Mouse (Mus musculus) midbrain, embryonic 13.5 days (tissue): ENCODE results near the gene 9530077C05Rik. TPM values are rescaled to one million over a fixed set of nuclear protein-coding genes. Genes with fewer than 3 reads are reported as not detected.
"Not testable (repeated sequence)": the region's sequence is repeated elsewhere in the genome, so short reads cannot be mapped to it uniquely, and the experiment has no call there.

Source experiments
- ATAC-seq: fragments of 200-750 bp; cut with Nextera tagmentation; 2 replicates; pipeline ENCODE4 v1.8.0; 2017; ENCODE audit warnings: mild to moderate bottlenecking, moderate TSS enrichment, moderate library complexity
- H3K27ac ChIP-seq: fragments of 300-500 bp; sonication (generic); 2 replicates; pipeline ENCODE4 v1.5.1; 2015; ENCODE audit warnings: inconsistent platforms, mild to moderate bottlenecking, moderate library complexity
- H3K27me3 ChIP-seq: fragments of 300-500 bp; sonication (generic); 2 replicates; pipeline ENCODE4 v1.6.1; 2015; ENCODE audit warnings: mild to moderate bottlenecking, inconsistent platforms
- H3K36me3 ChIP-seq: fragments of 300-500 bp; sonication (generic); 2 replicates; pipeline ENCODE4 v1.6.1; 2015; ENCODE audit warnings: mild to moderate bottlenecking, inconsistent platforms
- H3K4me1 ChIP-seq: fragments of 300-500 bp; sonication (generic); replicated peaks from 2 replicates; pipeline ENCODE4 v1.6.1; 2015; ENCODE audit warnings: inconsistent platforms
- H3K4me2 ChIP-seq: fragments of 300-500 bp; sonication (generic); replicated peaks from 2 replicates; pipeline ENCODE4 v1.6.1; 2015; ENCODE audit warnings: moderate library complexity, mild to moderate bottlenecking, inconsistent platforms
- H3K4me3 ChIP-seq: fragments of 300-500 bp; sonication (generic); replicated peaks from 2 replicates; pipeline ENCODE4 v1.5.1; 2015; ENCODE audit warnings: mild to moderate bottlenecking, inconsistent platforms
- H3K9ac ChIP-seq: fragments of 300-500 bp; sonication (generic); replicated peaks from 2 replicates; pipeline ENCODE4 v1.6.1; 2015; ENCODE audit warnings: mild to moderate bottlenecking, inconsistent platforms
- H3K9me3 ChIP-seq: fragments of 300-500 bp; sonication (generic); 2 replicates; pipeline ENCODE4 v1.6.1; 2016; ENCODE audit warnings: mild to moderate bottlenecking, inconsistent platforms
- WGBS: fragments of 180-500 bp; shearing (Covaris S2); methylation state at CpG from one replicate; pipeline ENCODE4 v1.1.7; 2015; 5-methylcytosine and 5-hydroxymethylcytosine counted together
- polyA plus RNA-seq: library from polyadenylated mRNA; unstranded; fragments of >200 nt; fragmentation: Nextera tagmentation; extraction: Ambion mirVana; gene quantifications from 2 replicates; pipeline ENCODE4 v1.2.1, GENCODE M21; 2015

9530077C05Rik gene
- polyA plus RNA-seq, 1 experiment from 2014 or later: 9.9 TPM

DNA sequence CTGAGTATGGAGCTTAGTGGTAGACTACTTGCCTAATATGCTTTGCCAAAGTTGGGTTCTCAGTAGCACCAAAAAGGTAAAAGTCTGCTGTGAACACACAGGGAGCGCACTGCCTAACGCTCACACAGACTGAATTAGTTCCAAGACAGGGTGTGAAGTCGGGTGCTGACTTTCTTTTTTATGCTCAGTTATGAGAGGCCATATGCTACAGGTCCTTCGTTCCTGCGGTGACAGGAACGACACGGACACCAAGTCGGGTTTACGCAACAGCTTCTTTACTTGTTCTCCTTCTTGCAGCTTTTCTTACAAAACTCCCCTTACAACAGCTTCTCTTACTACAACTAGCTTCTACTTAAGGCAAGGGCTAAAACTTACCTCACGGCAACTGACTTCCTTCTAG, 31.8 kb downstream of the 9530077C05Rik start:
- Histone ChIP-seq H3K4me3 (no peak overlapping the region), H3K9ac (no peak overlapping the region), H3K36me3 (peaks cover 28% of the 10 kb centered on the region), H3K9me3 (0 out of 2 replicates have a peak, but pooled peaks cover 2% of the 10 kb centered on the region), H3K27me3 (no peaks in the 10 kb centered on the region), H3K4me2 (no peak overlapping the region), H3K4me1 (no peaks in the 10 kb centered on the region), H3K27ac (no peak overlapping the region)
- no peak for ATAC-seq
- 93% methylated on average over 10 of the region's 10 CpGs for WGBS

DNA sequence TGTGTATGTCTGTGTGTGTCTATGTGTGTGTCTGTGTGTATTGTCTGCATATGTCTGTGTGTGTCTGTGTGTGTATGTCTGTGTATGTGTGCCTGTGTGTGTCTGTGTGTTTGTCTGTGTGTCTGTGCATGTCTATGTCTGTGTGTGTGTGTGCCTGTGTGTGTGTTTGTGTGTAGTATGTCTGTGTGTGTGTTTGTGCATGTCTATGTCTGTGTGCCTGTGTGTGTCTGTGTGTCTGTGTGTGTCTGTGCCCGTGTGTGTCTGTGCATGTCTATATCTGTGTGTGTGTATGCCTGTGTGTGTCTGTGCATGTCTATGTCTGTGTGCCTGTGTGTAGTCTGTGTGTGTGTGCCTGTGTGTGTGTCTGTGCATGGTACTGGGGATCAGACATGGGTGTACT, 33.8 kb downstream of the 9530077C05Rik start:
- Histone ChIP-seq H3K9ac (no peak overlapping the region), H3K27me3 (no peaks in the 10 kb centered on the region), H3K4me3 (no peak overlapping the region), H3K36me3 (peaks cover 47% of the 10 kb centered on the region), H3K4me2 (no peak overlapping the region), H3K9me3 (0 out of 2 replicates have a peak, but pooled peaks cover 2% of the 10 kb centered on the region), H3K27ac (no peak overlapping the region), H3K4me1 (no peaks in the 10 kb centered on the region)
- ATAC-seq: no peak
- WGBS: 89% methylated on average over 1 of the region's 1 CpGs

DNA sequence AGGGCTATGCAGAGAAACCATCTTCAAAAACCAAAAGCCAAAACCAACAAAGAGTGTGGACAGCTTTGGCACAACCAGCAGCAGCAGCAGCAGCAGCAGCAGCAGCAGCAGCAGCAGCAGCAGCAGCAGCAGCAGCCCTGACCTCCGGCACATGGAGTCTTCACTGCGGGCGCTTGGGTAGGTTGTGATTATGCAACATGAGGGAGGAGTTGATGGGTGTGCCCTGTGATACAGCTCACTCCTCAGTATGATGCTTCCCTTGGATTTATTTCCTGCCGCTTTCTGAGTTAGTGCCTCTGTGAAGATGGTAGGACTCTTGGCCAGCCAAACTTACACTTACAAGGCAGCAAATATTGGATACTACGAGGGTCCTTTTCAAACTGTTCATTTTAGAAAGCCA, 35.9 kb downstream of the 9530077C05Rik start:
- ATAC-seq: no peak
- Histone ChIP-seq H3K4me1 (no peaks in the 10 kb centered on the region), H3K9me3 (no peaks in the 10 kb centered on the region), H3K4me3 (no peak overlapping the region), H3K9ac (no peak overlapping the region), H3K27me3 (no peaks in the 10 kb centered on the region), H3K27ac (no peak overlapping the region), H3K36me3 (peaks cover 60% of the 10 kb centered on the region), H3K4me2 (no peak overlapping the region)
- WGBS: 96% methylated on average over 5 of the region's 5 CpGs

DNA sequence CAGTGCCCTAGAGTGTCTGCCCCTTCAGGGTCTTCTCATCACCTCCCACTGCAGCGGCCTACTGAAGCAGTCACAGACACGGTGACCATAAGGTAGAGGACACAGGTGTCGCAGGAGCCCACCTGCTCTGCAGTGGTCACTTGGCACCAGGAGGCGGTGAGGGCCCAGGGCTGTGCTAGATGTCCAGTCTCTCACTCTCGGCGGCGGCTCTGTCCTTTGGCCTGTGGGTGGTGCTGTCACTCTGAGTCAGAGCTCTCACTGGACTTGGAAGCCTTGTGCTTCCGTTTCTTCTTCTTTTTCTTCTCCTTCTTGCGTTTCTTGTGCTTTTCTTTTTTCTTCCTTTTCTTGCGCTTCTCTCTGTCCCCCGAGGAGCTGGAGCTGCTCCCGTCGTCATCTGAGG, 37.1 kb downstream of the 9530077C05Rik start:
- Histone ChIP-seq H3K4me2 (no peak overlapping the region), H3K27ac (no peak overlapping the region), H3K27me3 (no peaks in the 10 kb centered on the region), H3K4me3 (no peak overlapping the region), H3K36me3 (peaks cover 69% of the 10 kb centered on the region), H3K9ac (no peak overlapping the region), H3K9me3 (no peaks in the 10 kb centered on the region), H3K4me1 (no peaks in the 10 kb centered on the region)
- WGBS: 83% methylated on average over 13 of the region's 13 CpGs
- ATAC-seq: no peak

DNA sequence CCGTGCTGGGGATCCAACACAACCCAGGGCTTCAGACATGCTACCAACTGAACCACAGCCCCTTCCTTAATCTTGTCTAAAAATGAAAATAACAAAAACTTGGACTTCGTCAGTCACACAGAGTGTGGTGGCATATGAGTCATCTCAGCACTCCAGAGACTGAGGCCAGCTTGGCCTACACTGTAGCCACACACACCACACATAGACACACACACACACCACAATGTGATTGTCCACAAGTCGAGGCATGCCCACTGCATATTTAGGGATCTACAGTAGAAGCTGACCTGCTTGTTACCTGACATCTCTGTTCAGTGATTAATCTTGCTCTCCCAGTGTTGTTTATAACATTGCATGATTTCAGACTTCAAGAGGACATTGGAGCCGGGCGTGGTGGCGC, 37.9 kb downstream of the 9530077C05Rik start:
- Histone ChIP-seq H3K27ac (no peak overlapping the region), H3K4me3 (no peak overlapping the region), H3K27me3 (no peaks in the 10 kb centered on the region), H3K9ac (no peak overlapping the region), H3K9me3 (no peaks in the 10 kb centered on the region), H3K4me2 (no peak overlapping the region), H3K4me1 (no peaks in the 10 kb centered on the region), H3K36me3 (peaks cover 76% of the 10 kb centered on the region)
- WGBS: 95% methylated on average over 6 of the region's 6 CpGs
- no peak for ATAC-seq

DNA sequence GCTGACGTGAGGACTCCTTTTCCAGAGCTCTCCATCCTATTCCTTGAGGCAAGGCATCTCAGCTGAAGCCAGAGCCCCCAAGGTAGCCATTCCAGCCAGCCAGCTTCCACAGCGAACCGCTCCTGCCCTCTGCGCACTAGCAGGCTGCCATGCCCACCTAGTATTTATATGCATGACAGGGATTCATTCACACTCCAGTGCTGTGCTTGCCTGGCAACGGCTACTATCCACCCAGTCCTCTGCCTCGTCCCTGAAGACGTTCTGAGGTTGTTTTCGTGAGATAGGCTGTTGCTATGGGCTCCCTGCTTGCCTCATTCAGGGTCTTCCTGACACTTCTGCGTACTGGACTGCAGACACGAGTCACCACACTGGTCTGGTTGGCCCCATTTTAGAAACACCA, 41.4 kb downstream of the 9530077C05Rik start:
- H3K4me1 ChIP-seq: no peaks in the 10 kb centered on the region
- H3K27ac ChIP-seq: no peak overlapping the region
- no peak overlapping the region for H3K9ac ChIP-seq
- H3K4me2 ChIP-seq: no peak overlapping the region
- H3K36me3 ChIP-seq: peaks cover 97% of the 10 kb centered on the region
- H3K4me3 ChIP-seq: no peak overlapping the region
- 91% methylated on average over 10 of the region's 10 CpGs for WGBS
- no peaks in the 10 kb centered on the region for H3K9me3 ChIP-seq
- no peak for ATAC-seq
- H3K27me3 ChIP-seq: no peaks in the 10 kb centered on the region

DNA sequence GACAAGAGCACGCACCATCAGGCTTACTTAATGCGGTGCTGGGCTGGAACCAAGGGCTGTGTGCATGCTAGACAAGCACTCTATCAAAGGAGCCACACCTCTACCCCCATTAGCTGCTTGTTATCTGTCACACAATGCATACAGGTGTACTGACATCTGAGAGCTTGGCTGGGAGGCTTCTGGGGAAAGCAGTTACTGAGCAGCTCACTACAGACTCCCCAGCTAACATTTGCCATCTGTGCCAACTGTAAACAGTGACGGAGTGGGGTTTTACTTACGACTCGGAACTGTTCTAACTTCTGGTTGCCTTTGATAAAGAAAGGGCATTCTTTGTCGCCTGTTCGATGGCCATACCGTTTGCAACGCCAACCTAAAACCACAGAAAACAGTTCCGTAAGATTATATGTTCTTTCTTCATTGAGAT, 42.2 kb downstream of the 9530077C05Rik start:
- Histone ChIP-seq H3K4me3 (no peak overlapping the region), H3K4me1 (no peaks in the 10 kb centered on the region), H3K27ac (no peak overlapping the region), H3K9ac (no peak overlapping the region), H3K27me3 (no peaks in the 10 kb centered on the region), H3K9me3 (no peaks in the 10 kb centered on the region), H3K4me2 (no peak overlapping the region), H3K36me3 (peaks cover 90% of the 10 kb centered on the region)
- ATAC-seq: no peak
- WGBS: 97% methylated on average over 10 of the region's 10 CpGs

DNA sequence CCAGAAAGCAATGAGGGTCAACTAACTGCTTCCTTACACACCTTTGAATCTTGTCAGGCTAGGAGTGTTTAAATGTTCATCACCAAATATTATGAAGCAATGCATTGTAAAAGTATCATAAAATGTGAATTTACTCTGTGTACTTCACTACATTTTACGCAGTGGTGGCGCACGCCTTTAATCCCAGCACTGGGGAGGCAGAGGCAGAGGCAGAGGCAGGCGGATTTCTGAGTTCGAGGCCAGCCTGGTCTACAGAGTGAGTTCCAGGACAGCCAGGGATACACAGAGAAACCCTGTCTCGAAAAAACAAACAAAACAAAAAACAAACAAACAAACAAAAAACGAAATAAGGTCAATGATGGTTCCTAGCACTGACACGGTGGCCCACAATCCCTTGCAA, 42.7 kb downstream of the 9530077C05Rik start, which contains the start of gene Gm17545:
Gm17545 (plus strand) TSS at position 301 of the 400 bp plus-strand sequence.
- H3K4me1 ChIP-seq, H3K27ac ChIP-seq, H3K4me3 ChIP-seq, H3K9ac ChIP-seq, H3K4me2 ChIP-seq, ATAC-seq, H3K27me3 ChIP-seq, H3K9me3 ChIP-seq: not testable (repeated sequence)
- WGBS: 92% methylated on average over 8 of the region's 8 CpGs
- peaks cover 85% of the 10 kb centered on the region for H3K36me3 ChIP-seq

DNA sequence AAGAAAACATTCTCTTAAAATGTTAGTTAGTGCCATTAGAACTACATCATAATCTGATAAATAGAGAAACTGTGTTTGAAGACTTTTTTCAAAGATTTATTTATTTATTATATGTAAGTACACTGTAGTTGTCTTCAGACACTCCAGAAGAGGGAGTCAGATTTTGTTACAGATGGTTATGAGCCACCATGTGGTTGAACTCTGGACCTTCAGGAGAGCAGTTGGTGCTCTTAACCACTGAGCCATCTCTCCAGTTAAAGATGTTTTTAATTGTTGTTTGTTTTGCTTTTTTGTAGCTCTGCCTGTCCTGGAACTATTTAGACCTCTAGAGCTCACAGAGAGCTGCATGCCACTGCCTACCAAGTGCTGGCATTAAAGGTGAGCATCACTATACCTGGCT, 43.7 kb downstream of the 9530077C05Rik start:
- H3K9me3 ChIP-seq: no peaks in the 10 kb centered on the region
- no peaks in the 10 kb centered on the region for H3K27me3 ChIP-seq
- no peaks in the 10 kb centered on the region for H3K4me1 ChIP-seq
- no peak overlapping the region for H3K4me3 ChIP-seq
- no peak overlapping the region for H3K9ac ChIP-seq
- no peak for ATAC-seq
- H3K4me2 ChIP-seq: no peak overlapping the region
- no peak overlapping the region for H3K27ac ChIP-seq
- H3K36me3 ChIP-seq: peaks cover 75% of the 10 kb centered on the region

DNA sequence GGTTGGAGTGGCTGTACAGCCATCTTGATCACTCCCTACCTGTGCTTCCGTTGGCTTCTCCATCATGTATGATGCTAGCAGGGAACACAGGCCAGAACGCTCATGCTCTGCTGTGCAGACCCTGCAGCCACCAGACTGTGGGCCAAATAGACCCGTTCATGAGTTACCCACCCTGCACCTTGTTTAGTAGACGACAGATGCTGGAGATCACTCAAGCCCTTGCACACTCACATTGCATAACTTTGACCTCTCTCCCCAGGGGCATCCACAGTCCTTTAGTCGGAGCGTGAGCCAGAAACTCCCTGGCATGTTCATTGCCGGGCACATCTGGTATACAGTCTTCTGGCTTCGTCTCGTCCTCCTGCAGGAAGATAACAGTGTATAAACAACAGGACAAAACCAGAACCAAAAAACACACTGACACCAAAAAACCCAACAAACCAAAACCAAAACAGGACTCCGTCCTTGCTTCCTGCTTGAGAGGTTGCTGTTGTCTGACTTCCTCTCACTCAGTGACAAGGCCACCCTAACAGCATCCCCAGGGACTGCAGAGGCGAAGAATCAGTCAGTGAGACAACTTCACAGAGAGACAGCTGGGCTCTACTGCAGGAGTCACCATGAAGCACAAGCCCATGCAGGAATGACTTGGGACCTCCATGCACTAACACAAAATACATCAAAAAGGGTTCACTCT, 46.0 kb downstream of the 9530077C05Rik start:
- Histone ChIP-seq H3K4me1 (no peaks in the 10 kb centered on the region), H3K4me3 (no peak overlapping the region), H3K9me3 (no peaks in the 10 kb centered on the region), H3K4me2 (no peak overlapping the region), H3K27me3 (no peaks in the 10 kb centered on the region), H3K9ac (no peak overlapping the region), H3K27ac (no peak overlapping the region), H3K36me3 (peaks cover 64% of the 10 kb centered on the region)
- WGBS: 93% methylated on average over 11 of the region's 11 CpGs
- no peak for ATAC-seq

DNA sequence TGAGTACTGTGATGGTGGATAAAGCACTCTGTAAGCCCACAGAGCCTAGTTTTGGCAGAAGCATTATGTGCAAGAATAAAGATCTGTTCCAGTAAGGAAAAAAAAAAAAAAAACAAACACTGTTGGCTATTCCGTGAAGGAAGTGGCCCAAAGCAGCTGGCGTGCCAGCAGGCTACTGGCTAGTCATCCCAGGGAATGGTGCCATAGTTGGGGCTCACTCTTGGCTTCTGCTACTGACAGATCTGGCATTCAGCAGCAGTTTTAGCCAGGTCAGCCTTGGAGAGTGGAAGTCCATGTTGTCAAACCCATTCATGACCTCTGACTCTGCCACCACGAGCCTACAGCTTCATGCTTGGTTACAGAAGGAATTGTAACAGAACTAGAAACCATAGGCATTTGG, 50.6 kb downstream of the 9530077C05Rik start:
- no peak for ATAC-seq
- H3K9ac ChIP-seq: no peak overlapping the region
- 93% methylated on average over 3 of the region's 3 CpGs for WGBS
- H3K4me1 ChIP-seq: peaks cover under 1% of the 10 kb centered on the region
- H3K9me3 ChIP-seq: no peaks in the 10 kb centered on the region
- peaks cover 29% of the 10 kb centered on the region for H3K36me3 ChIP-seq
- H3K4me3 ChIP-seq: no peak overlapping the region
- H3K27ac ChIP-seq: no peak overlapping the region
- H3K4me2 ChIP-seq: no peak overlapping the region
- no peaks in the 10 kb centered on the region for H3K27me3 ChIP-seq

DNA sequence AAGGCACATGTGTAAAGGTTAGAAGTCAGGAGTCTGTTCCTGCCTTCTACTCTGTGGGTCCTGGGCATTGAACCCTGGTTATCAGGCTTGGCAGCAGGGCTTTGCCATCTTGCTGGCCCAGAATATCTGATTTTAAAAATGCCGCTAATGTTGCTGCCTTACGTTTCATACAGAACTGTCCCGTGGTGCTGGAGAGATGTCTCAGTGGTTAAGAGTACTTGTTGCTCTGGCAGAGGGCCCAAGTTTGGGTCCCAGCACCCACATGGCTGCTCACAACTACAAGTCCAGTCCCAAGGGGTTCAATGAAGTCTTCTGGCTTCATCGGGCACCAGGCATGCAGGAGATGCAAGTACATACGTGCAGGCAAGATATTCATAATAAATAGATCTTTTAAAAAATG, 54.9 kb downstream of the 9530077C05Rik start:
- Histone ChIP-seq H3K4me1 (peaks cover 4% of the 10 kb centered on the region), H3K9me3 (no peaks in the 10 kb centered on the region), H3K27me3 (no peaks in the 10 kb centered on the region), H3K4me2 (no peak overlapping the region), H3K36me3 (peaks cover 15% of the 10 kb centered on the region), H3K9ac (no peak overlapping the region), H3K27ac (no peak overlapping the region), H3K4me3 (no peak overlapping the region)
- WGBS: 98% methylated on average over 5 of the region's 5 CpGs
- no peak for ATAC-seq
